In the genomic region with DNA sequence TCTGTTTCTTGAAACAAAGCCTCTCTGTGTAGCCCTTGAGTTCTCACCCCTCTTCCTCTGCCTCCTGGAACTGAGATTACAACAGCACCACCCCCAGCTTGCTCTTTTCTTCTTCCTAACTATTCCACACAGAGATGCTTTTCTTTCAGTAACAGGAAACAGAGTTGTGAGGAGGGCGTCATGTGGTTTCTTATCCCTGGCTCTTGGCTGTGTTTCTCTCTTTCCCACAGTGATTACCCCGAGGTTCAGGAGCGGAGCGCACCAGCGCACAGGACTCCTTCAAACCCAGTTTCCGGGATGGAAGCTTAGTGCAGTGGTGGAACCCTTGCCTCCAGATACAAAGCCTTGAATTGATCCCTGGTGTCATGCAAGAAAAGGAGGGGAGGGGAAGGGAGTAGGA, we compare ENCODE assay signal across 24 mouse cellular contexts. TPM values are rescaled to one million over a fixed set of nuclear protein-coding genes. Genes with fewer than 3 reads are reported as not detected.
DNase-seq lines count a peak whose midpoint lies in the region; ATAC-seq lines count a peak whose summit lies in the region.
"Had no signal": no experiment of that assay in that cellular context is flagged by ENCODE, and none has a peak within 500 bp of the region (broad histone marks: within the 10 kb centered on the region; RNA-seq: fewer than 3 reads in every experiment).

No protein-coding gene starts in this region.

- H3K4me2 ChIP-seq in heart, embryonic 13.5 days = no peak overlapping the region
- no peak overlapping the region for H3K4me2 ChIP-seq in hindbrain, embryonic 16.5 days (ENCODE audit: low read length)
- H3K4me2 ChIP-seq: embryonic facial prominence, embryonic 13.5 days; forebrain, embryonic 12.5 days; heart, embryonic 11.5 days; hindbrain, embryonic 15.5 days had no signal

- no peak for ATAC-seq in heart, embryonic 13.5 days (ENCODE audit: extremely low read depth, insufficient number of reproducible peaks, low FRiP score, low TSS enrichment)
- no peak for ATAC-seq in hindbrain, embryonic 16.5 days
- ATAC-seq: forebrain, embryonic 16.5 days; inflammation-experienced regulatory T-cells, adult 6 months; intestine, postnatal 0 days had no signal

- 0 out of 2 replicates have a peak overlapping the region, but pooled peaks have one; percentile 42 for H3K27ac ChIP-seq in heart, embryonic 13.5 days (replicated peaks)
- H3K27ac ChIP-seq in hindbrain, embryonic 16.5 days (ENCODE audit: low read depth, low read length) = no peak overlapping the region
- H3K27ac ChIP-seq: embryonic facial prominence, embryonic 13.5 days; forebrain, embryonic 12.5 days; hindbrain, embryonic 15.5 days had no signal

- 64% methylated on average over 6 of the region's 6 CpGs for WGBS in heart, embryonic 13.5 days
- WGBS in hindbrain, embryonic 16.5 days = 83% methylated on average over 6 of the region's 6 CpGs

- H3K36me3 ChIP-seq in heart, embryonic 13.5 days = no peaks in the 10 kb centered on the region
- H3K36me3 ChIP-seq in hindbrain, embryonic 16.5 days (ENCODE audit: control insufficient read depth, insufficient read depth, low read length) = no peaks in the 10 kb centered on the region
- H3K36me3 ChIP-seq: embryonic facial prominence, embryonic 13.5 days; forebrain, embryonic 12.5 days; hindbrain, embryonic 15.5 days had no signal

- H3K9me3 ChIP-seq in heart, embryonic 13.5 days = no peaks in the 10 kb centered on the region
- H3K9me3 ChIP-seq in hindbrain, embryonic 16.5 days (ENCODE audit: control insufficient read depth, low read length) = no peaks in the 10 kb centered on the region
- H3K9me3 ChIP-seq: embryonic facial prominence, embryonic 13.5 days; forebrain, embryonic 12.5 days; hindbrain, embryonic 15.5 days had no signal

- no peak overlapping the region for H3K9ac ChIP-seq in heart, embryonic 13.5 days
- H3K9ac ChIP-seq in hindbrain, embryonic 16.5 days (ENCODE audit: low read depth, low read length) = no peak overlapping the region
- H3K9ac ChIP-seq: embryonic facial prominence, embryonic 13.5 days; forebrain, embryonic 12.5 days; hindbrain, embryonic 15.5 days had no signal

- DNase-seq in heart, postnatal 14 days = no peak
- DNase-seq in 3134 (ENCODE audit: extremely low read depth, insufficient read length, low spot score) (peak; percentile 43), MEL-GATA-1-ER (ENCODE audit: extremely low read depth, low read depth) (peak; percentile 57)
- peak; percentile 29 for DNase-seq in brain, adult 2 months (ENCODE audit: low read depth, low spot score)
- DNase-seq in frontal cortex, postnatal 14 days (ENCODE audit: low spot score in 2 of 2) = no peak
- no peak for DNase-seq in thymus, postnatal 14 days
- DNase-seq: adrenal gland, adult 8-10 months; adrenal gland, postnatal 36 days; cerebellum, adult 11-12 months; cerebellum, adult 9-10 months; cerebellum, postnatal 25 days; gastrocnemius, postnatal 25 days; heart, adult 11 months; kidney, adult 8-10 months had no signal

- intact Hi-C loops in heart, postnatal 14 days (cut with DNase I) = no loop called here

- no peaks in the 10 kb centered on the region for H3K27me3 ChIP-seq in heart, embryonic 13.5 days (replicated peaks)
- H3K27me3 ChIP-seq in hindbrain, embryonic 16.5 days (replicated peaks; ENCODE audit: control insufficient read depth, insufficient read depth, low read length) = no peaks in the 10 kb centered on the region
- H3K27me3 ChIP-seq: CH12.LX; embryonic facial prominence, embryonic 13.5 days; forebrain, embryonic 12.5 days; hindbrain, embryonic 15.5 days had no signal

- peaks cover 26% of the 10 kb centered on the region for H3K4me1 ChIP-seq in heart, embryonic 13.5 days
- H3K4me1 ChIP-seq in hindbrain, embryonic 16.5 days (ENCODE audit: control insufficient read depth, insufficient read depth, low read depth, low read length) = no peaks in the 10 kb centered on the region

- H3K4me3 ChIP-seq in heart, embryonic 13.5 days = no peak overlapping the region
- H3K4me3 ChIP-seq in hindbrain, embryonic 16.5 days (ENCODE audit: low read length) = no peak overlapping the region
- H3K4me3 ChIP-seq: embryonic facial prominence, embryonic 13.5 days; forebrain, embryonic 12.5 days; hindbrain, embryonic 15.5 days had no signal

RNA-seq across cellular contexts. Expression of gene Noct, which starts 25.1 kb away (rescaled TPM):
- polyA plus RNA-seq in heart, embryonic 13.5 days (2015; fragmentation: Nextera tagmentation; extraction: Ambion mirVana) = 8.5 and 8.6 TPM in 2 replicates
- 10 to 100 TPM; 53.9 to 68.6 TPM for total RNA-seq in heart, postnatal 14 days (2021)
- 28.8 and 29.3 TPM in 2 replicates for polyA plus RNA-seq in hindbrain, embryonic 16.5 days (2015; fragmentation: Nextera tagmentation; extraction: Ambion mirVana)

Comparison
In these comparisons a context has a peak if more than half of its experiments do, and no peak if none do; other contexts are left out.
1. DNase-seq: peak in 3134 (single experiment), MEL-GATA-1-ER (single experiment) and brain, adult 2 months (single experiment); none in heart, postnatal 14 days (0 of 2), frontal cortex, postnatal 14 days (0 of 2) and thymus, postnatal 14 days (single experiment).